Mouse (Mus musculus) layer of hippocampus, adult 2 months (tissue): ENCODE measurements around the gene Cfap58. TPM values are rescaled to one million over a fixed set of nuclear protein-coding genes. Genes with fewer than 3 reads are reported as not detected.

Experiments
- DNase-seq, 2 experiments: peaks; one replicate each; pipeline ENCODE4 v3.0.0; 2022; ENCODE audit warnings: low spot score in 2 of 2
- H3K27ac ChIP-seq: fragments of 200-600 bp; 2 replicates; pipeline ENCODE4 v1.8.1; 2022
- H3K4me3 ChIP-seq: fragments of 200-600 bp; 2 replicates; pipeline ENCODE4 v1.8.1; 2022; ENCODE audit warnings: mild to moderate bottlenecking
- CTCF ChIP-seq: fragments of 200-600 bp; conservative IDR thresholded peaks from 2 replicates; pipeline ENCODE4 v1.8.1; 2022; ENCODE audit warnings: antibody characterized with exemption, mild to moderate bottlenecking, moderate library complexity
- total RNA-seq, 2 experiments: library from RNA; stranded (reverse); gene quantifications; 2 replicates each; pipeline ENCODE4 v1.2.3; 2021

Gene Cfap58
- total RNA-seq, 2 experiments from 2014 or later: 0.34 to 0.49 TPM

GRCm38 (mm10) chr19:47925819-47926218 is 11.7 kb upstream of the Cfap58 start:
- H3K27ac ChIP-seq: no peak overlapping the region
- DNase-seq: no peak
- TF ChIP-seq CTCF: no peak
- no peak overlapping the region for H3K4me3 ChIP-seq

DNA sequence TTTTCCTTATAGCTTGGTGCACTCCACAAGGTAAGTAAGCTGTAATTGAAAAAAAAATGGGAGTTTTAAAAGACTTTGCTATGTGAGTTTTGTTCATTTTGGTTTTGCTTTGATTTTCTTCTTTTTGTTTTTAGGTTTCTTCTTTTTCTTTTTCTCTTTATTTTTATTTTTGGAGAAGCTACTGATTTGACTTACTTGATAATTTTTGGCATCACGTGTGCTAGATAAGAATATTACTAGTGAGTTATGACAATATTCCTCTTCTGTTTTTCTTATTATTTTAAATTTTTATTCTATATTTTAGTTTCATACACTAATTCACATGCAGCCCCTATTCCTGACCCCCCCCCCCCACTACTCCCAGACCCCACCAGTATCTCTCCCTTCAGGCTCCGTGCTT is 10.4 kb upstream of the Cfap58 start:
- Histone ChIP-seq H3K27ac (no peak overlapping the region), H3K4me3 (no peak overlapping the region)
- no peak for DNase-seq
- no peak for TF ChIP-seq CTCF

DNA sequence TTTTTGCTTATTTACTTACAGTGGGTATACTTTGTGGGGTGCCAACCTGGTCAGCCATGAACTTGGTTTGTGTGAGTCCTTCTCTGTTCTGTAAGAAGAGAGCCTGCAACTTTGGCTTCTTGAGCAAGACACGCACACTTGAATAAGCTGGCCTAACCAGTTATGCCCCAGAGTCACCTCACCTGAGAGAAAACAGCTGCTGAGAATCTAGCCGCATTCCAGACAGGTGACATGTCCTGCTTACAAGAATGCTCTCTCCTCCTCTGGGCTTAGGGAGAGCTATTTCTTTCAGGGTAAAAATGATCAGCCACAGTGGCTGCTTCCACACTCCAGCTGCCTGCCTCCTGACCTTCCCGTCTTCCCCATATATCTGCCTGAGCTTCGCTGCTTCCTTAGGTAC is 8.4 kb upstream of the Cfap58 start:
- DNase-seq: no peak
- TF ChIP-seq CTCF: no peak
- H3K4me3 ChIP-seq: no peak overlapping the region
- no peak overlapping the region for H3K27ac ChIP-seq

DNA sequence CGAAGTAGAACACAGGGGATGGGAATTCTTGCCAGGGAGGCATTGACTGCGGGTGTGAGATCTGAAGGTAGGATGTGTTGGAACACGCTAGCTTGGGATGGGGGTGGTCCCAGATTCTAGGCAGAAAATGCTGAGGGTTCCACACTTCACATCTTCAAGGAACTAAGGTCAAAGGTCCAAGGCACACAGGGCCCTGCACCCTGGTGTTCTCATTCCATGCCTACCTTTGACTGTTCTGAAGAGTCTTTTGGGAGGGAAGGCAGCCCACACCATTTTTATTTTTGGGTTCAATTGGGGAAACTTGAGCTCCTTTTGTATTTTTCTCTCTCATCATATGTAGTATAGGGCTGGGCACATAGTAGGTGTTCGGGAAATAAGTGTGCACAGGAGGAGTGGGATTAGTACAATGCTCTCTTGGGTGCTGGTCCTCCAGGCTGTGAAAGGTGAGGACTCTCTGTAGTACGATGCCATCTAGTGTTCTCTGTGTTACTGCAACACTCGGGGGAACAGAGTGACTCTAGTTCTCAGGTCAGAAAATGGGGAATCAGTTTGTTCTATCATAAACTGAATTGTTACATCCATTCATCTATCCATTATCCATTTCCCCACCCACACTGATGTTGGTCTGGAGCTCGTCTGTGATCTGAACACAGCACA is 5.4 kb upstream of the Cfap58 start:
- DNase-seq: no peak

DNA sequence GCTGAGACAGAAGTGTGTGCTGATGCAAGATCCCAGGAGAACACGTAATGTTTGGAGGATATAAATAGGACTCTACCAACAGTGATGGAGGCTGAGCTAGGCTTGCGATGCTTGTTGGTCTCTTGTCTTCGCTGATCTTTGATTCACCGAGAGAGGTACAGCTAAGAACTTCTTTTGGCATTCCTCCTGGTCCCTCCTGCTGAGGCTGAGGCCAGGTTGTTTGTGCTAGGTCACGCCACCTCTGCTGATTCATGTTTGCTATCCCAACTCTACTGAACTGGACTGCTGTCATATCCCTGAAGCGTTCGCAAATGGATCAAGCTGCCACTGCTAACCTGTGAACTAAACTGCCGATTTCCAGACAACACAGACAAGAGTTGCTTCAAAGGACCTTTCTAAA is 3.3 kb upstream of the Cfap58 start:
- Histone ChIP-seq H3K27ac (no peak overlapping the region), H3K4me3 (no peak overlapping the region)
- TF ChIP-seq CTCF: no peak
- DNase-seq: no peak

More for the DNA sequence above, 5.4 kb upstream of the Cfap58 start:
- no peak overlapping the region for H3K27ac ChIP-seq
- TF ChIP-seq CTCF: peak; percentile 90
- H3K4me3 ChIP-seq: no peak overlapping the region

DNA sequence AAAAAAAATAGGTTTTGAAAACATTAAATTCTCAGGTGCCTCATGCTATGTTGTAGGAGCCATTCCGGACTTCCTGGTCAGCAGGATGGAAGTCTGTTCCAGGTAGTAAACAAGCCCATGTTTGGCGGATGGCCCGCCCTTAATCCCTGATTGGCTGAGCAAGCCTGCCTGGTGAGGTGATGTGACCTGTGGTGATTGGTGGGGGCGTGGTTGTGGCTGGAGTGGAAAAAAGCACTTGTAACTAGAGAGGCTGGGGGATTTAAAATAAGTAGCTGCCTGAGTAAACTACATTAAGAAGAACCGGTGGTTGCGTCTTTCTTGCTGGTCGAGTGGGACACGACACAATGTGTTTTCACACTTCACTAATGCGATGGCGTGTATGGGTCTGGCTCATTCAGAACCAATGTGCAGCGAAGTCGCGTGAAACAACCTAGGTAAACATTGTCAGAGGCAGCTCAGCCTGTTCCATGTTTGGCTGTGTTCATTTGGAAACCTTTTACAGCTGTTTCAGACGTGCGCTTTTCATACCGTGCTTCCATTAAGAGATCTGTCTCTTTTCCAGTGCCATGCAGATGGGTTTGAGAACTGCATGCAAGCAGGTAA is 2.7 kb upstream of the Cfap58 start:
- no peak for TF ChIP-seq CTCF
- Histone ChIP-seq H3K4me3 (no peak overlapping the region), H3K27ac (no peak overlapping the region)
- no peak for DNase-seq

- Histone ChIP-seq H3K4me3 (no peak overlapping the region), H3K27ac (no peak overlapping the region)
- no peak for DNase-seq
- TF ChIP-seq CTCF: no peak
These were observed 1.9 kb upstream of the Cfap58 start for GRCm38 (mm10) chr19:47935530-47935929.

DNA sequence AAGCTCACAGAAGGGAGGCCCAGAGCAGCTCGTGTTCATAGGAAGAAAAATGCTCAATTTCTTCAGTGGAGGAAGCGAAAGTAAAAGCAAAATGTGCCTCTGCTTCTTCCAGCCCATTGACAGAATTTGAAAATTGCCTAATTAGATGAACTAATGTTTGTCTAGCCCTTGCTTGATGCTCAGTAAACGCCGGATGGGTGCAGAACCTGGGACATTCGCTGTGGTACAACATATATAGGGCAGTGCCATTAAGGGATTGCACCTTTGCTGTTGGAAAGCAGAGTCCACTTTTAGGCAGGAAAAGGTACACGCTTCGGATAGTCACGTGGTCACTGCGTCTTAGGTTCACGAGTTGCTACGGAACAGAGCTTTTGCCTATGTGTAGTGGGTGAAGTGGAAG is 985 bp upstream of the Cfap58 start:
- no peak for TF ChIP-seq CTCF
- DNase-seq: no peak
- no peak overlapping the region for H3K27ac ChIP-seq
- H3K4me3 ChIP-seq: no peak overlapping the region

- DNase-seq: no peak
- TF ChIP-seq CTCF: no peak
- Histone ChIP-seq H3K27ac (no peak overlapping the region), H3K4me3 (peak overlapping the region; percentile 54; the same call in 1 of the 2 replicates)
These were observed 537 bp upstream of the Cfap58 start for GRCm38 (mm10) chr19:47936938-47937337.

DNA sequence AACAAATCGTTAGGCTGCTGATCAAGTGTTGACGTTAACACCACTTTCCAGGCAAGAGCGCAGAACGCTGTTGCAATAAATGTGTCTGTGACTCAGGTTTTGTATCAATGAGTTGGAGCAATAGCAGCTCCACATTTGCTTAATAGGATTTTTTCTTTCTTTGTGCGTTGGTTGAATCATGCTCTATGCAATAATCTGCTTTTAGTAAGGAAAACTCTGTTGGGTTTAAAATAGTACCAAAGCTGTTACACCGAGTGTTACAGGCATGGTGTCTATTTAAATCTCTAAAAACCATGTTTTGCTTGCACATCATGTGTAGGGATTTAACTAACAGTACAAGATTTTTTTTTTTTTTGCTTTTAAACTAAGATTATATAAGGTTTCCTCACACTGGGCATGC is 1.9 kb downstream of the Cfap58 start:
- TF ChIP-seq CTCF: no peak
- DNase-seq: peak in 1 of 2 experiments; percentile 49
- Histone ChIP-seq H3K27ac (no peak overlapping the region), H3K4me3 (no peak overlapping the region)

GRCm38 (mm10) chr19:47946821-47947465 is 9.5 kb downstream of the Cfap58 start:
- Histone ChIP-seq H3K4me3 (no peak overlapping the region), H3K27ac (no peak overlapping the region)
- no peak for DNase-seq
- TF ChIP-seq CTCF: no peak

GRCm38 (mm10) chr19:47950946-47951345 is 13.5 kb downstream of the Cfap58 start:
- H3K4me3 ChIP-seq: no peak overlapping the region
- TF ChIP-seq CTCF: no peak
- no peak for DNase-seq
- H3K27ac ChIP-seq: no peak overlapping the region

- H3K4me3 ChIP-seq: no peak overlapping the region
- TF ChIP-seq CTCF: no peak
- DNase-seq: no peak
- H3K27ac ChIP-seq: no peak overlapping the region
These were observed 15.7 kb downstream of the Cfap58 start for GRCm38 (mm10) chr19:47953169-47953568.

DNA sequence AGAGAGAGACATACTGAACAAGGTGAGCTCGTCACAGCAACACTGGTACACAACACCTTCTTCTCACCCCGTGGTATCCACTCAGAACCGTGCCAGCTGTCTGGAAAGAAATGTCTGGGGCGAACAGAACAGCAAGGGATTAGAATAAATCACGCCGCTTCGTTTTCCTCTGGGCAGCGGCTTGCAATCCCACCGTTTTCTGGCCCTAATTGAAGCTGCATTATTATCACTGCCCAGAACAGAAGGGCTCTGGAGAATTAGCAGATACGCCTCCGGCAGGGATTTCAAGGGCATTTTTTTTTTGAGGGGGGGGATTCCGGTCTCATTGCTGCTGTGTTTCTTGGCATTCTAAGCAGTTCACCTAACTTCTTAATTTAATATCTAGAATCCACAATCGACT is 20.7 kb downstream of the Cfap58 start:
- TF ChIP-seq CTCF: no peak
- no peak for DNase-seq

More for the DNA sequence above, 20.7 kb downstream of the Cfap58 start:
- Histone ChIP-seq H3K4me3 (no peak overlapping the region), H3K27ac (no peak overlapping the region)
